Mouse (Mus musculus): ENCODE results near the gene Gm7073. TPM values are rescaled to one million over a fixed set of nuclear protein-coding genes. Genes with fewer than 3 reads are reported as not detected.

Gene Gm7073
- polyA plus RNA-seq, 1 experiment from 2014 or later = not detected

DNA sequence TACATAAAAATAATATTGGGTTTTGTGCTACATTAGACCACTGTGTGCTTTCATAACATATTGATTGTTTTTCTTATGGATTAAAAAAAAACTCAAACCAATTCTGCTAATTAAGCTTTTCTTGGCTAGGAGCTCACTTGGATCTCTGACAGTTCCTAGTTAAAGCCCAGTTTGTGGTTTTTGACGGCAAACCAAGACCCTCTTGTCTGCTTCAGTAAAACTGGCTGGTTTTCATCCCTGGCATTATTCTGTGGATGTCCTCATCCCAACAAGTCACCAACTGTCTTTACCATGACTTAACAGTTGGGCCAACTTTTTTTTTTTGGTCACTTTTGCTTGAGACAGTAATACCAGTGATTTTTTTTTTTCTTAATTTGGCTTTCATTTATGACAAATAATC is 3.9 kb upstream of the Gm7073 start:
- Histone ChIP-seq H3K4me1 (ENCODE audit: control insufficient read depth, insufficient read depth, low read length) (no peaks in the 10 kb centered on the region), H3K9ac (ENCODE audit: low read depth, low read length) (no peak overlapping the region), H3K36me3 (ENCODE audit: control insufficient read depth, insufficient read depth, low read length) (no peaks in the 10 kb centered on the region), H3K27me3 (replicated peaks; ENCODE audit: control insufficient read depth, insufficient read depth, low read length) (no peaks in the 10 kb centered on the region), H3K4me2 (ENCODE audit: low read depth, low read length) (no peak overlapping the region), H3K9me3 (ENCODE audit: control insufficient read depth, low read length) (no peaks in the 10 kb centered on the region), H3K27ac (ENCODE audit: low read length) (no peak overlapping the region), H3K4me3 (ENCODE audit: low read length) (no peak overlapping the region)
- 76% methylated on average over 1 of the region's 1 CpGs for WGBS
- no peak for ATAC-seq

DNA sequence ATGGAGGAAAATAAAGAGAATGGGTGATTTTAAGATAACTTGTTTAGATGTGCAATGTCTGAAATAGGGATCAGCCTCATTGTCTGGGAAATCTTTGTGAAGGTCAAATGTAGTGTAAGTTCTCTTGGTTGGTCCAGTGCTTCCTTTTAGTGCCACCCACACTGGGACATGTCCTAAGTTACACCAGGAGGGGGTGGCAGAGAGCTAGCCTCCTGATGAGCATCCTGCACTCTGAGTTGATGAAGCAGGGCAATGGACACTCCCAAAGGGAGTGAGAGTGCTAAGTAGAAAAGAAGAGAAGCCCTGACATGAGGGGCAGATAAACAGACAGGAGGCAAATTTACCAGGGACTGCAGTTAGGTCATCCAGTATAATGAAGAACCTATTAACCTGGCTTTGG is 35.1 kb downstream of the Gm7073 start:
- Histone ChIP-seq H3K36me3 (ENCODE audit: control insufficient read depth, insufficient read depth, low read length) (no peaks in the 10 kb centered on the region), H3K9ac (ENCODE audit: low read depth, low read length) (no peak overlapping the region), H3K4me3 (ENCODE audit: low read length) (no peak overlapping the region), H3K27me3 (replicated peaks; ENCODE audit: control insufficient read depth, insufficient read depth, low read length) (no peaks in the 10 kb centered on the region), H3K9me3 (ENCODE audit: control insufficient read depth, low read length) (no peaks in the 10 kb centered on the region), H3K4me1 (ENCODE audit: control insufficient read depth, insufficient read depth, low read length) (no peaks in the 10 kb centered on the region), H3K4me2 (ENCODE audit: low read depth, low read length) (no peak overlapping the region), H3K27ac (ENCODE audit: low read length) (no peak overlapping the region)
- no peak for ATAC-seq

DNA sequence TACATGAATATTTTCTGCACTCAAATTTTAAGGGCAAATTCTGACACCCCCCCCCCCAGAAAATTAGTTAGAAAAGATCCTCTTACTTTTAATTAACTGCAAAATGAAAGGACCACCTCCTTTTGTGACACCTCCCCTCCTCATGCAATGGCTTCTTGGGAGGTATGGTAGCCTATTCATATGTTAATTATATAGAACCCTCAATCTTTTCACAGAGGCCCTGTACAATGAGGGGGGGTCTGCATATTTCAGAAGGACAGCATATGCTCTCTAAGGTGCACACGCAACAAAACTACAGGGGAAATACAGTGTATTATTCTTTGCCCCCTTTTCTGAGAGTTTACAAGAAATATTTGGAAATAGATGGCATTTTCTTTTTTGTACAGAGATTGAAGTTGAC is 41.3 kb downstream of the Gm7073 start:
- H3K4me2 ChIP-seq (ENCODE audit: low read depth, low read length) = no peak overlapping the region
- H3K9me3 ChIP-seq (ENCODE audit: control insufficient read depth, low read length) = no peaks in the 10 kb centered on the region
- no peak for ATAC-seq
- no peak overlapping the region for H3K4me3 ChIP-seq (ENCODE audit: low read length)
- WGBS = 90% methylated on average over 1 of the region's 1 CpGs
- no peaks in the 10 kb centered on the region for H3K36me3 ChIP-seq (ENCODE audit: control insufficient read depth, insufficient read depth, low read length)
- H3K27ac ChIP-seq (ENCODE audit: low read length) = no peak overlapping the region
- H3K4me1 ChIP-seq (ENCODE audit: control insufficient read depth, insufficient read depth, low read length) = no peaks in the 10 kb centered on the region
- no peaks in the 10 kb centered on the region for H3K27me3 ChIP-seq (replicated peaks; ENCODE audit: control insufficient read depth, insufficient read depth, low read length)
- H3K9ac ChIP-seq (ENCODE audit: low read depth, low read length) = no peak overlapping the region

DNA sequence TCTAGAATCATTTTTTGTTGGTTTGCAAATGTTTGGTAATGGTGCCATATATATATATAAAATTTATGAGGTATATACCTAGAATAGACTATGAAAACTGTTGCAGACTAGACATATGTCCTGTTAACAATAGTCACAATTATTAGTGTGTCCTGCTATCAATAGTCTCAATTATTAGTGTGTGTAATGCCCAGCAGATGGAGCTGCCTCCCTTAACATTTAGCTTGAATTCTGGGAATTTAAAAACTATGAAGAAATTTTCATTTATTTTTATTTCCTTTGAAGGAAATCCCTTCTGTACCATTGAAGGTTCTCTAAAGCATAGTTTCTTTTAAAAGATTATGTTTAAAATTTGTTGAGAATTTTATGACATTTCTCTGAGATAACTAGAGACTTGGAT is 43.7 kb downstream of the Gm7073 start:
- H3K27ac ChIP-seq (ENCODE audit: low read length) = no peak overlapping the region
- ATAC-seq = no peak
- H3K4me2 ChIP-seq (ENCODE audit: low read depth, low read length) = no peak overlapping the region
- no peaks in the 10 kb centered on the region for H3K4me1 ChIP-seq (ENCODE audit: control insufficient read depth, insufficient read depth, low read length)
- no peak overlapping the region for H3K9ac ChIP-seq (ENCODE audit: low read depth, low read length)
- H3K9me3 ChIP-seq (ENCODE audit: control insufficient read depth, low read length) = no peaks in the 10 kb centered on the region
- H3K36me3 ChIP-seq (ENCODE audit: control insufficient read depth, insufficient read depth, low read length) = no peaks in the 10 kb centered on the region
- H3K4me3 ChIP-seq (ENCODE audit: low read length) = no peak overlapping the region
- no peaks in the 10 kb centered on the region for H3K27me3 ChIP-seq (replicated peaks; ENCODE audit: control insufficient read depth, insufficient read depth, low read length)

DNA sequence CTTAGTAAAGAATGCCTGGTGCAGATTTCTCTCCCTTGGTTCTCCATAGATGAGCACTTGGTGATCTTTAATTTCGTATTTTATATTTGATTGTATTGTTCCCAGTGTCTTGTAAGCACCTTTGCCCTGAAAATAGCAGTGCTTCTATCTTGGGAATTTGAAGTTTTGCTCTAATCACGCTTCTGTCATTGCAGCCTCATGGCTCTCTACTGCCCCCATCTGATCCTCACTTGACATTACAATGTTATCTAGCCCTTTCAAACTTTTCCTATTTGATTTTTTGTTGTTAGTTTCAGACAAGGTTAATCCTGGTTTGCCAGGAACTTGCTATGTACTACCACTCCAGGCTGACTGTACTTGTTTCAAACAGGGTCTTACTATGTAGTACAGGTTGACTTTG is 75.3 kb downstream of the Gm7073 start:
- Histone ChIP-seq H3K36me3 (ENCODE audit: control insufficient read depth, insufficient read depth, low read length) (no peaks in the 10 kb centered on the region), H3K27ac (ENCODE audit: low read length) (no peak overlapping the region), H3K4me3 (ENCODE audit: low read length) (no peak overlapping the region), H3K9ac (ENCODE audit: low read depth, low read length) (no peak overlapping the region), H3K4me1 (ENCODE audit: control insufficient read depth, insufficient read depth, low read length) (no peaks in the 10 kb centered on the region), H3K9me3 (ENCODE audit: control insufficient read depth, low read length) (no peaks in the 10 kb centered on the region), H3K4me2 (ENCODE audit: low read depth, low read length) (no peak overlapping the region), H3K27me3 (replicated peaks; ENCODE audit: control insufficient read depth, insufficient read depth, low read length) (no peaks in the 10 kb centered on the region)
- no peak for ATAC-seq
- WGBS = 5% methylated on average over 2 of the region's 2 CpGs

DNA sequence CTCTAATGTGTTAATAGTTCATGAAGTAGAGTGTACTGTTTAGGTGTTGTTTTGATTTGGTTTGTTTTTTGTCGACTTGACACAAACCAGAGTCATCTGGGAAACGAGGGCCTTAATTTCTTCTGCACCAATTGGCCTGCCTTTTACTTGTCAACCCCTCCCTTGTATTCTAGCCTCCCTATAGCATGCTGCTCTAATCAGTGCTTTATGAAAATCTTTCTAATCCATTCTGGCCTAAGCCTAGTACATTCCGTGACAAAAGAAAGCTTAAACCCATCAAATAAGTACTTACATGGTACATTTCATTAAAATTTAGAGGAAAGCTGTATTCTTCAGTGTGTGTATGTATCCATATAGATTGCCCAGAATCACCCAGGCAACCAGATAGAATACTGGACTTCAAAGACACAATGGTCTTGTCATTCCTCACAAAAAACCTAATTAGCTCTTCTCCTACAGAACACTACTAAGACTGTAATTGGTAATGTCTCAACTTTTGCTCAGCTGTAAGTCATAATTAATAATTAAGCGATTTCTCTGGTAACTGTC is 124.4 kb downstream of the Gm7073 start:
- Histone ChIP-seq H3K4me1 (ENCODE audit: control insufficient read depth, insufficient read depth, low read length) (no peaks in the 10 kb centered on the region), H3K9ac (ENCODE audit: low read depth, low read length) (no peak overlapping the region), H3K27me3 (replicated peaks; ENCODE audit: control insufficient read depth, insufficient read depth, low read length) (no peaks in the 10 kb centered on the region), H3K4me3 (ENCODE audit: low read length) (no peak overlapping the region), H3K9me3 (ENCODE audit: control insufficient read depth, low read length) (no peaks in the 10 kb centered on the region), H3K4me2 (ENCODE audit: low read depth, low read length) (no peak overlapping the region), H3K27ac (ENCODE audit: low read length) (no peak overlapping the region), H3K36me3 (ENCODE audit: control insufficient read depth, insufficient read depth, low read length) (no peaks in the 10 kb centered on the region)
- WGBS = 60% methylated on average over 4 of the region's 4 CpGs
- no peak for ATAC-seq

DNA sequence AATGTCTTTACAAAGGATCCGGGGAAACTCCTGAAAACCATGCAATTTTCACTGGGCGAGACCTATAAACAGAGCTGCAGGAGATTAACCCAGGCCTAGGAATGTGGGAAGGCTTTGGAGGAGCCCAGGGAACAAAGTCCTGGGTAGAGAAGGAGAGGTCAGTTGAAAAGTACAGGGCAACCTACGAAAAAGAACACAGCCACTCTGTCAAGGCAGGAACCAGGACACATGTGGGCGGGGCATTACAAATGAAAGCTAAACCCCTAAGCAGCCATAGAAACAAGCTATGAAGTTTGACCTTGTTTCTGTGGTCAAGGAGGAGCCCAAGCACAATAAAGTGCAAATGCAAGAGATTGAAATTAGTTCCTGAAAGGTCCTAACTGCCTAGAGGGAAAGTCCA is 133.4 kb downstream of the Gm7073 start:
- Histone ChIP-seq H3K9ac (ENCODE audit: low read depth, low read length) (no peak overlapping the region), H3K36me3 (ENCODE audit: control insufficient read depth, insufficient read depth, low read length) (no peaks in the 10 kb centered on the region), H3K4me2 (ENCODE audit: low read depth, low read length) (no peak overlapping the region), H3K27me3 (replicated peaks; ENCODE audit: control insufficient read depth, insufficient read depth, low read length) (no peaks in the 10 kb centered on the region), H3K27ac (ENCODE audit: low read length) (no peak overlapping the region), H3K4me1 (ENCODE audit: control insufficient read depth, insufficient read depth, low read length) (no peaks in the 10 kb centered on the region), H3K4me3 (ENCODE audit: low read length) (no peak overlapping the region), H3K9me3 (ENCODE audit: control insufficient read depth, low read length) (no peaks in the 10 kb centered on the region)
- ATAC-seq = no peak
- 64% methylated on average over 4 of the region's 4 CpGs for WGBS

DNA sequence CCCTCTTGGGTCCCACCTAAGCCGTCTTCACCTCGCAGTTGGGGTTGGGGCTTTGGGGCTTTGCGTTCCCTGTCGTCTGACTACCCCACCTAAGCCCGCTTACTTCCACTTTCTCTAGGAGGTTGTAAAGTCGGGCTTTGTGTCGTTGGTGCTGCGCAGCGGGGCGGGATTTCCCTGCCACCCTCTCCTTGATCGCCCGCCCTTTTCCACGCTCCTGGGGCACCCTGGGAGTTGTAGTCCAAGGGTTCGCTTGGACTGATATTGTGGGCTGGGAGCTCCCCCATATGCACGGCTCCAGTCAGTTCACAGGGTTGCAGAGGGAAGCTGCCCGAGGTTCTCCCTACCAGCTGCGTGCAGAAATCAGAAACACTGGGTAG is 134.4 kb downstream of the Gm7073 start:
- WGBS = 9% methylated on average over 17 of the region's 17 CpGs
- peak; percentile 94 for ATAC-seq

DNA sequence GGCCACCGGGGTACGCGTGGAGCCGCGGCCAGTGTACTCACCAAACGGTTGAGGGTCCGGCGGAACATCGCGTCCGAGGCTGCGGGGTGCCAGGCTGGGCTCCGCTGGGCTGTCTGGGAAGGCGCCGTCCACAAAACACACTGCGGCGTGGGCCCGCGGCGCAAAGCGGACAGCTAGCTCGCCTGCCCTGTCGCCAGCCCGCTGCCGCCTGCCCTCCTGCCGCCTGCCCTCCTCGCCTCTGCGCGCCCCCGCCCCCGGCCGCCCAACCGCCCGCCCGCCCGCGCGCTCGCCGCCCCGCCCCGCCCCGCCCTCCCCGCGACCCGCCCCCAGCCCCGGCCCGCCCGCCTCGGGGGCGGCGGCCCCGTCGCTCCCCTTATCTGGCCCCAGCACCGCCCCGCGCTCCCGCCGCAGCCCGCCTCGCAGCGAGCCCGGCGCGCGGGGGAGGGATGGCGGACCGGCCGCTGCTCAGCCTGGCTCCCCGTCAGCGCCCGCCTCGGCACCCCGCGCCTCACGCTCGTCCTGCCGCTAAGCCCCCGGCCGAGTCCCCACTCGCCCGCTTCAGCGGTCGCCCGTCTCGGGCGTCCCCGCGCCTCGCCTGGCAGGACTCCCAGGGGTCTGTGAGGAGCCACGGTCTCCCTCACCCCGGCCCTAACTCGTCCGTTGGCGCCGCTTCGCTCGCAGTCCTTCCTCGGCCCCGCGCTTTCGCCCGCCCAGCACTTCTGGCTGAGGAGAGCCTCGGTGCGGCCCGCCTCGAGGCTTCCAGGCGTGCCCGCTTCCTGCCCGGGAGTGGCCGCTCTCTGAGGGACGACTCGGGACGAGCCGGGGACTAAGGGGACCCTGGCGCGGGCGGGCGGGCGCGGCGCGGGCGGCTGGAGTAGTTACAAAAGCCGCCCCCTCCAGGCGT is 135.0 kb downstream of the Gm7073 start:
- Histone ChIP-seq H3K9me3 (ENCODE audit: control insufficient read depth, low read length) (no peaks in the 10 kb centered on the region), H3K9ac (ENCODE audit: low read depth, low read length) (peak overlapping the region; percentile 87), H3K4me1 (ENCODE audit: control insufficient read depth, insufficient read depth, low read length) (no peaks in the 10 kb centered on the region), H3K27ac (ENCODE audit: low read length) (peak overlapping the region; percentile 93), H3K4me3 (ENCODE audit: low read length) (peak overlapping the region; percentile 69), H3K36me3 (ENCODE audit: control insufficient read depth, insufficient read depth, low read length) (no peaks in the 10 kb centered on the region), H3K4me2 (ENCODE audit: low read depth, low read length) (peak overlapping the region; percentile 77), H3K27me3 (replicated peaks; ENCODE audit: control insufficient read depth, insufficient read depth, low read length) (no peaks in the 10 kb centered on the region)
- WGBS = 17% methylated on average over 69 of the region's 126 CpGs
- peak; percentile 87 for ATAC-seq

More for the DNA sequence above, 134.4 kb downstream of the Gm7073 start:
- H3K27ac ChIP-seq (ENCODE audit: low read length) = peak overlapping the region; percentile 93
- peak overlapping the region; percentile 87 for H3K9ac ChIP-seq (ENCODE audit: low read depth, low read length)
- H3K4me2 ChIP-seq (ENCODE audit: low read depth, low read length) = peak overlapping the region; percentile 20; the same call in 1 of the 2 replicates
- H3K27me3 ChIP-seq (replicated peaks; ENCODE audit: control insufficient read depth, insufficient read depth, low read length) = no peaks in the 10 kb centered on the region
- H3K36me3 ChIP-seq (ENCODE audit: control insufficient read depth, insufficient read depth, low read length) = no peaks in the 10 kb centered on the region
- no peaks in the 10 kb centered on the region for H3K9me3 ChIP-seq (ENCODE audit: control insufficient read depth, low read length)
- H3K4me3 ChIP-seq (ENCODE audit: low read length) = peak overlapping the region; percentile 69
- H3K4me1 ChIP-seq (ENCODE audit: control insufficient read depth, insufficient read depth, low read length) = no peaks in the 10 kb centered on the region
